Mouse (Mus musculus) lung, adult 2 months (tissue): ENCODE results near the gene Cyp2u1.

ENCODE experiments used
- CTCF ChIP-seq: fragments of 200-500 bp; IDR thresholded peaks from 2 replicates; pipeline ENCODE4 v1.5.1; 2011; ENCODE audit warnings: mild to moderate bottlenecking, low read length, control low read depth; ENCODE audit not compliant: insufficient read depth
- POLR2A ChIP-seq: fragments of 200-500 bp; IDR thresholded peaks from 2 replicates; pipeline ENCODE4 v1.6.1; 2011; ENCODE audit warnings: low read depth, mild to moderate bottlenecking, control low read depth, low read length, borderline replicate concordance; ENCODE audit errors: extremely low read depth

DNA sequence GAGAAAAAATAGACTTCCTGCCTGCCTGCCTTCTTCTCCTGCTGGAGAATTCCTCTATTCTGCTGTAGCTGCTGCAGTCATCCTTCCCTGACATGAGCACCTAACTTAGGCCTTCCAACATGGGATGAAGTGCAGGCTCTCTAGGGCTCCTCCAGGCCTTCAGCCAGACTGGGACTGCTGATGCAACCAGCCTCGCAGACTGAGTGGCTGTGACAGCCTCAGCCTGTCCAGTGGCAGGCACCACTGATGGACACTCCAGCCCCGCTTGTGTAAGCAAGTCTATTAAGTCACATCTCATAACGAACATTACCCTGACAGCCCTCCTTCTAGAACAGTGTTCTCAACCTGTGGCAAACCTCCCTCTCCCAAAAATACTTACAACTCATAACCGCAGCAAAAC lies 28.9 kb downstream of the Cyp2u1 start:
- no peak for TF ChIP-seq CTCF
- no peak for TF ChIP-seq POLR2A
